Mouse (Mus musculus) intestine, embryonic 16.5 days (tissue): ENCODE results near the gene Ccer2. TPM values are rescaled to one million over a fixed set of nuclear protein-coding genes. Genes with fewer than 3 reads are reported as not detected.

Source experiments
- ATAC-seq: fragments of 200-750 bp; cut with Nextera tagmentation; 2 replicates; pipeline ENCODE4 v1.8.0; 2017; ENCODE audit warnings: moderate TSS enrichment, moderate library complexity
- H3K27ac ChIP-seq: fragments of 300-500 bp; sonication (generic); 2 replicates; pipeline ENCODE4 v1.5.1; 2014; ENCODE audit warnings: mild to moderate bottlenecking, low read length
- H3K27me3 ChIP-seq: fragments of 300-500 bp; sonication (generic); replicated peaks from 2 replicates; pipeline ENCODE4 v1.6.1; 2014; ENCODE audit warnings: low read length, control low read depth, mixed read lengths; ENCODE audit not compliant: control insufficient read depth, insufficient read depth
- H3K36me3 ChIP-seq: fragments of 300-500 bp; sonication (generic); 2 replicates; pipeline ENCODE4 v1.6.1; 2014; ENCODE audit warnings: low read length, control low read depth; ENCODE audit not compliant: control insufficient read depth, insufficient read depth
- H3K4me1 ChIP-seq: fragments of 300-500 bp; sonication (generic); 2 replicates; pipeline ENCODE4 v1.6.1; 2014; ENCODE audit warnings: low read length, control low read depth, mixed read lengths; ENCODE audit not compliant: control insufficient read depth, insufficient read depth
- H3K4me2 ChIP-seq: fragments of 300-500 bp; sonication (generic); 2 replicates; pipeline ENCODE4 v1.6.1; 2014; ENCODE audit warnings: low read depth, low read length, control low read depth
- H3K4me3 ChIP-seq: fragments of 300-500 bp; sonication (generic); 2 replicates; pipeline ENCODE4 v1.5.1; 2014; ENCODE audit warnings: mild to moderate bottlenecking, low read length
- H3K9ac ChIP-seq: fragments of 300-500 bp; sonication (generic); 2 replicates; pipeline ENCODE4 v1.6.1; 2014; ENCODE audit warnings: low read depth, low read length
- H3K9me3 ChIP-seq: fragments of 300-500 bp; sonication (generic); 2 replicates; pipeline ENCODE4 v1.6.1; 2016; ENCODE audit warnings: low read length, control low read depth; ENCODE audit not compliant: control insufficient read depth
- WGBS: fragments of 180-500 bp; shearing (Covaris S2); extraction: QIAGEN DNeasy Blood & Tissue Kit; methylation state at CpG from one replicate; pipeline ENCODE4 v1.1.7; 2014; 5-methylcytosine and 5-hydroxymethylcytosine counted together
- polyA plus RNA-seq: library from polyadenylated mRNA; unstranded; fragments of >200 nt; fragmentation: Nextera tagmentation; extraction: Ambion mirVana; gene quantifications from 2 replicates; pipeline ENCODE4 v1.2.1, GENCODE M21; 2015

The Ccer2 gene
- not detected in 2 replicates for polyA plus RNA-seq

DNA sequence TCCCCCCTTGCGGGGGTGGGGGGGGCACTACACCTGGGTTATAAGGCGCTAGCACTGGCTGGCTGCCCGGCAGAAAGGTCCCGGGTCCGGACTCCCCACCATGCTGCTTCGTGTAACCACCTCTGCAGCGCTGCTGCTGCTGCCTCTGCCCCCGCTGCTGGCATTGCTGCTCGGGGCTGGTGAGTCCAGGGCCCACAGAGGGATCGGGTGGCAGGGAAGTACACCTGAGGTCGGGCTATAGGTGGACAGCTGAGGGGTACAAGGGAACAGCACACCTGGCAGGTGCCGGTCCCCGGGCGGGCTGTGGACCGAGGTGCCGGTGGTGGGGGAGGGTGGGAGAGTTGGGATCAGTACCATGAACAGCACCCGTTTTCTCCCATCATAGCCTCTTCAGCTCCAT is at the start of gene Ccer2:
Gene Ccer2, plus strand, starts transcription at position 96 of the 400 bp plus-strand sequence.
- Histone ChIP-seq H3K9me3 (no peaks in the 10 kb centered on the region), H3K27me3 (peaks cover 7% of the 10 kb centered on the region), H3K4me2 (0 out of 2 replicates have a peak within 1 kb of the TSS, but pooled peaks have one; percentile 12), H3K4me3 (no peak within 1 kb of the TSS), H3K4me1 (peaks cover 3% of the 10 kb centered on the region; the same call in 1 of the 2 replicates), H3K36me3 (peaks cover 17% of the 10 kb centered on the region), H3K27ac (no peak within 1 kb of the TSS), H3K9ac (no peak within 1 kb of the TSS)
- no peak for ATAC-seq
- 2% methylated on average over 17 of the region's 17 CpGs for WGBS

DNA sequence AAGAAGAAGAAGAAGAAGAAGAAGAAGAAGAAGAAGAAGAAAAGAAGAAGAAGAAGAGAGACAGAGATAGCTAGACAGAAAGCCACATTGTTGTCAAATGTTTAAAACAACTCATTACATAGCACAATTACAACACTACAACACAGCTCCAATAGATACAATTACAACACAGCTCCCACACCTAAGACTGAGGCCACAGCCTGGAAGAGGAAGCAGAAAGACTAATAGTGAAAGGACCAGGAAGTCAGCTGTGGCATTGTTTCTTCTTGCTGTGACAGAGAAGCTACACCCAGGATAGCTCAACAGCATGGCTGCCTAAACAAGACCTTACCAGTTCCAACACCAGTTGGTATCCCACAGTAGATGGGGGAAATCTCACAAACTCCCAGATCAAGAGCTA is 46.5 kb upstream of the Ccer2 start:
- Histone ChIP-seq H3K27ac (no peak overlapping the region), H3K9ac (no peak overlapping the region), H3K4me3 (no peak overlapping the region), H3K27me3 (no peaks in the 10 kb centered on the region), H3K4me2 (no peak overlapping the region), H3K9me3 (no peaks in the 10 kb centered on the region), H3K36me3 (no peaks in the 10 kb centered on the region), H3K4me1 (no peaks in the 10 kb centered on the region)
- no peak for ATAC-seq

DNA sequence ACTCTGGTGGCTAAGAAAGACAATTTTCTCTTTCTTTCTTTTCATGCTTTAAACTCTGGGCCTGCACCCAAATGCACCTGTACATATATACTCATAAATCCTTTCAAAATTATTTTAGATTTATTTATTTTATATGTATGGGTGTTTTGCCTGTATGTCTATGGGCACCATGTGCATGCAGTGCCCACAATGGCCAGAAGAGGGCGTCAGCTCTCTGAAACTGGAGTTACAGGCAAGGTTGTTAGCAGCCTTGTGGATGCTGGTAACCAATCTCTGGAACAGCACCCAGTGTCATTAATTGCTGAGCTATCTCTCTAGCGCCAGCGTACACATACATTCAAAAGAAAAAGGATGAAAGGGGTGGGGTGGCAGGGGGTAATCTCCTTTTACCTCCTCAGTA is 45.0 kb upstream of the Ccer2 start:
- Histone ChIP-seq H3K4me2 (no peak overlapping the region), H3K9me3 (no peaks in the 10 kb centered on the region), H3K4me3 (no peak overlapping the region), H3K9ac (no peak overlapping the region), H3K27me3 (no peaks in the 10 kb centered on the region), H3K27ac (no peak overlapping the region), H3K4me1 (no peaks in the 10 kb centered on the region), H3K36me3 (no peaks in the 10 kb centered on the region)
- 62% methylated on average over 3 of the region's 3 CpGs for WGBS
- no peak for ATAC-seq

DNA sequence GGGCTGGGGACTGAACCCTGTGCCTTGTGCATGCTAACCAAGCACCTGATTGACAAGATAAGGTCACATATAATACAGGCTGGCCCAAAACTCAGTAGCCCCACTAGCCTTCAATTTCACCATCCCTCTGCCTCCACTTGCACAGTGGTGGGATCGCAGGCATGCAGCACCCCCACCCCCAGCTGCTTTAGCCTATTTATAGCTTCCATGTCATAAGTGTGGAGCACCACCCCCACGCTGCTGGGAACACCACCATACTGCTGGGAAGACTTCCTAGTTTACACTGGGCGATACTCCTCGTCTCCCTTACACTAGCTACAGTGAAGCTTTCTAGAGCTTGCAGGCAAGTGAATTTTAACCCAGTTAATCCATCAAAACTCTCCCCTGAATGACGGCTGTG is 41.3 kb upstream of the Ccer2 start:
- no peaks in the 10 kb centered on the region for H3K27me3 ChIP-seq
- no peak for ATAC-seq
- H3K4me1 ChIP-seq = peaks cover 4% of the 10 kb centered on the region; the same call in 1 of the 2 replicates
- no peaks in the 10 kb centered on the region for H3K9me3 ChIP-seq
- no peak overlapping the region for H3K27ac ChIP-seq
- H3K4me3 ChIP-seq = no peak overlapping the region
- no peaks in the 10 kb centered on the region for H3K36me3 ChIP-seq
- H3K4me2 ChIP-seq = no peak overlapping the region
- 79% methylated on average over 5 of the region's 5 CpGs for WGBS
- H3K9ac ChIP-seq = no peak overlapping the region

DNA sequence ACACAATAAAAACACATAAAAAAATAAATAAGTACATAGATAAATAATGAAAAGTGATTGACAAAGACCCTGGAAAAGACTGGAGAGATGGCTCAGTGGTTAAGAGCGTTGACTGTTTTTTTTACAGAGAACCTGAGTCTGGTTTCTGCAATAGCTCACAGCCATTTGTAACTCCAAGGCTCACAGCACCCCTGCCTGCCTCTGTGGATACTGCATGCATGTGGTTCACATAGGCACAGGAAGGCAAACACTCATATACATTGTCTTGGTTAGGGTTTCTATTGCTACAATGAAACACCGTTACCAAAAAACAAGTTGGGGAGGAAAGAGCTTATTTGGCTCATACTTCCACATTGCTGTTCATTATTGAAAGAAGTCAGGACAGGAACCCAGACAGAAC is 40.4 kb upstream of the Ccer2 start:
- Histone ChIP-seq H3K4me1 (peaks cover 4% of the 10 kb centered on the region; the same call in 1 of the 2 replicates), H3K9ac (no peak overlapping the region), H3K4me2 (no peak overlapping the region), H3K36me3 (no peaks in the 10 kb centered on the region), H3K4me3 (no peak overlapping the region), H3K27ac (no peak overlapping the region), H3K27me3 (no peaks in the 10 kb centered on the region), H3K9me3 (no peaks in the 10 kb centered on the region)
- WGBS = 95% methylated on average over 2 of the region's 2 CpGs
- no peak for ATAC-seq

DNA sequence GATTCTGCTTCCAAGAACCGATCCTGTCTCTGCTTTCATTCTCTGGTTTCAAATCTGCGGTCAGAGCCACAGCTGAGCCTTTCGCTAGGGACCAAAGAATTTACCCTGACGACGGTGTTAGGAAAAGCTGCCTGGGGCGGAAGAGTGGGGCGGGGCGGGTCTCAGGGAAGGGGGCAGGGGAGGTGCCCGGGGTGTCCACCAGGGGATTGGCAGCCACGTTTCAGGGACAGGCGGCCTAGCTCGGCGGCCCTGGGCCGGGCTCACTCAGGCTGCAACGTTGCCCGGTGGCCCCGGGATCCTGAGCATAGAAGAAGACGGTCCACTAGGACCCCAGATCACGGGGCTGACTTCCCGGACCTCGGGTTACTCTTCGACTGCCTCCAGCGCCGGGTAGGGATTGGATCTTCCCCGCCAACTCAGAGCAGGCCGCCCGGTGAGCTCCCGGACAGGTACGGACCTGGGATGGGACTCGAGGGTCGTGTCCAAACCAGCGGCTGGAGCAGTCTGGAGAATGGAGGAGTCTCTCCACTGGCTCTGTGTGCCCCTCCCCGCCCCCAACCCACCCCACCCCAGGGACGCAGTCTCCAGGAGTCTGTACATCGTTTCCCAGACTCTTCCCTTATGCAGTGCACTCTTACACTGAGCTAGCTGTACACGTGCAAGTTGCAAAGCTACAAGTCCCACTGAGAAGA is 39.2 kb upstream of the Ccer2 start, which contains the start of gene Fbxo17:
Gene Fbxo17, plus strand, starts transcription at position 215 of the 692 bp plus-strand sequence.
- Histone ChIP-seq H3K4me1 (peaks cover 4% of the 10 kb centered on the region; the same call in 1 of the 2 replicates), H3K9ac (peak within 1 kb of the TSS; percentile 77), H3K4me3 (peak within 1 kb of the TSS; percentile 57), H3K27me3 (no peaks in the 10 kb centered on the region), H3K27ac (peak within 1 kb of the TSS; percentile 33; the same call in 1 of the 2 replicates), H3K9me3 (no peaks in the 10 kb centered on the region), H3K36me3 (no peaks in the 10 kb centered on the region), H3K4me2 (peak within 1 kb of the TSS; percentile 82)
- 3% methylated on average over 36 of the region's 36 CpGs for WGBS
- peak; percentile 86 for ATAC-seq

DNA sequence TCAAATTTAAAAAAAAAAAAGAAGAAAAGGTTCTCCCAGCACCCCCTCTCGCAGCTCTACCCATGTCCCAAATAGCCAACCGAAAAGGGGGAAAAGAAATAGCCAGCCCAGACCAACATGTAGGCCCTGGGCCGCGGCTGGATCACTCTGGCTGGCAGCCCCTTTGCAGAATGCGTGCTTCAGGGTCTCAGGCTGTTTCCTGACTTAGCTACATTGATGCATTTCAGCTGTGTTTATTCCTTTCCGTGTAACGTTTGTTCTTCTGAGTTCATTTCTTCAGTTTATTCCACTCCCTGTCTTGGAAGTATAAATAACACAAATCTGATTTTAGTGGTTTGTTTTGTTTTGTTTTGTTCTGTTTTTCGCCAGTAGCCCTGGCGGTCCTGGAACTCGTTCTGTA is 38.2 kb upstream of the Ccer2 start:
- no peak for ATAC-seq
- no peaks in the 10 kb centered on the region for H3K27me3 ChIP-seq
- H3K9me3 ChIP-seq = 0 out of 2 replicates have a peak, but pooled peaks cover 2% of the 10 kb centered on the region
- 74% methylated on average over 10 of the region's 10 CpGs for WGBS
- peaks cover 4% of the 10 kb centered on the region; the same call in 1 of the 2 replicates for H3K4me1 ChIP-seq
- H3K27ac ChIP-seq = 0 out of 2 replicates have a peak overlapping the region, but pooled peaks have one; percentile 33
- no peaks in the 10 kb centered on the region for H3K36me3 ChIP-seq
- no peak overlapping the region for H3K4me3 ChIP-seq
- H3K9ac ChIP-seq = no peak overlapping the region
- no peak overlapping the region for H3K4me2 ChIP-seq

DNA sequence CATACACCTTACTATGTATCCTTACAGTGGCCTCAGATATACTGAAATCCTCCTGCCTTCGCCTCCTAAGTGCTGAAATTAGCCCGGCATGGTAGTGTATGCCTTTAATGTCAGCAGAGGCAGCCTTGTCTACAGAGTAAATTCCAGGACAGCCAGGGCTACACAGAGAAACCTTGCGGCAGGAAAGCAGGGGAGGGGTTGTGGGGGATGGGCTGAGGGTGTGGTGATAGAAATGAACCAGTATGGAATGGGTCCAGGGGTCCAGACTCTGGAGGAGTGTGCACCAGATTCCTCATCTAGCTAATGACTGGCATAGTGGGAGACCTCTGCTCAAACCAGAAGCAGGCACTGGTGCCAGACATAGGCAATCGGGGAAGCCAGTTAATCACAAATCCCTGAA is 36.8 kb upstream of the Ccer2 start:
- Histone ChIP-seq H3K27me3 (no peaks in the 10 kb centered on the region), H3K4me1 (peaks cover 4% of the 10 kb centered on the region; the same call in 1 of the 2 replicates), H3K9me3 (0 out of 2 replicates have a peak, but pooled peaks cover 2% of the 10 kb centered on the region), H3K27ac (no peak overlapping the region), H3K4me3 (no peak overlapping the region), H3K36me3 (no peaks in the 10 kb centered on the region), H3K9ac (no peak overlapping the region), H3K4me2 (no peak overlapping the region)
- WGBS = 53% methylated on average over 4 of the region's 4 CpGs
- no peak; the same call in 1 of the 2 replicates for ATAC-seq

DNA sequence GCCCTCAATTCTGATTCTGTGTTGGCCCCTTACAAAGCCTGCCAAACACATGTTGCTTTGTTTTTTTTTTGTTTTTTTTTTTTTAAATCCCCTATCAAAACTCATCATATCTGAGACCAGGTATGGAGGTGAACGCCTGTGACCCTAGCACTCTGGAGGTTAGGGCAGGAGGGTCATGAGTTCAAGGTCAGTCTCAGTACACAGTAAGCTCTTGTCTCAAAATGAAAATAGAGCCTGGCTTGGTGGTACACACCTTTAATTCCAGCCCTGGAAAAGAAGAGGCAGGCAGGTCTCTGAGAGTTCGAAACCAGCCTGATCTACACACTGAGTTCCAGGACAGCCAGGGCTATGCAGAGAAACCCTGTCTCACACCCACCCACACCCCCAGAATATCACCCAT is 36.3 kb upstream of the Ccer2 start:
- H3K27ac ChIP-seq = no peak overlapping the region
- H3K4me3 ChIP-seq = no peak overlapping the region
- no peak for ATAC-seq
- 79% methylated on average over 2 of the region's 2 CpGs for WGBS
- peaks cover 4% of the 10 kb centered on the region; the same call in 1 of the 2 replicates for H3K4me1 ChIP-seq
- H3K4me2 ChIP-seq = no peak overlapping the region
- no peaks in the 10 kb centered on the region for H3K36me3 ChIP-seq
- H3K27me3 ChIP-seq = no peaks in the 10 kb centered on the region
- no peak overlapping the region for H3K9ac ChIP-seq
- 0 out of 2 replicates have a peak, but pooled peaks cover 2% of the 10 kb centered on the region for H3K9me3 ChIP-seq
